Mouse (Mus musculus): ENCODE measurements around the gene Trim39. TPM values are rescaled to one million over a fixed set of nuclear protein-coding genes. Genes with fewer than 3 reads are reported as not detected.
"Not testable (repeated sequence)": the region's sequence is repeated elsewhere in the genome, so short reads cannot be mapped to it uniquely, and the experiment has no call there.

Trim39 gene
- polyA plus RNA-seq, 1 experiment from 2014 or later: 19.1 TPM

DNA sequence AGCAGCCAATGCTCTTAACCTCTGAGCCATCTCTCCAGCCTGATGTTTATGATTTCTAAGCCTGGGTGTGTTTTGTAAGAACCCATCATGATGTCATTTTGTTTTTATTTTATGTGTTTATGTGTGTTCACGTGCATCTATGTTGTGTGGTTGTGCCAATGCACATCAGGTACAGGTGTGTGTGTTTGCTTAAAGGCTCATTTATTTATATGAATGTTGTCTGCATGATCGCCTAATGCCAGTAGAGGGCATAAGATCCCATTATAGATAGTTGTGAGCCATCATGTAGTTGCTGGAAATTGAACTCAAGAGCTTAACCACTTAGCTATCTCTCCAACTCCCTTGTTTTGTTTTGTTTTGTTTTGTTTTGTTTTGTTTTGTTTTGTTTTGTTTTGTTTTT, 26.3 kb downstream of the Trim39 start:
- no peak overlapping the region for H3K4me2 ChIP-seq (replicated peaks)
- H3K27me3 ChIP-seq: peaks cover 17% of the 10 kb centered on the region
- H3K9ac ChIP-seq: no peak overlapping the region
- H3K36me3 ChIP-seq: no peaks in the 10 kb centered on the region
- H3K4me1 ChIP-seq: peaks cover 8% of the 10 kb centered on the region
- H3K27ac ChIP-seq (replicated peaks): no peak overlapping the region
- WGBS: 77% methylated on average over 2 of the region's 2 CpGs
- ATAC-seq (ENCODE audit: insufficient number of reproducible peaks, low FRiP score, low TSS enrichment, low read depth): no peak
- H3K9me3 ChIP-seq (replicated peaks): no peaks in the 10 kb centered on the region
- H3K4me3 ChIP-seq (replicated peaks): no peak overlapping the region

DNA sequence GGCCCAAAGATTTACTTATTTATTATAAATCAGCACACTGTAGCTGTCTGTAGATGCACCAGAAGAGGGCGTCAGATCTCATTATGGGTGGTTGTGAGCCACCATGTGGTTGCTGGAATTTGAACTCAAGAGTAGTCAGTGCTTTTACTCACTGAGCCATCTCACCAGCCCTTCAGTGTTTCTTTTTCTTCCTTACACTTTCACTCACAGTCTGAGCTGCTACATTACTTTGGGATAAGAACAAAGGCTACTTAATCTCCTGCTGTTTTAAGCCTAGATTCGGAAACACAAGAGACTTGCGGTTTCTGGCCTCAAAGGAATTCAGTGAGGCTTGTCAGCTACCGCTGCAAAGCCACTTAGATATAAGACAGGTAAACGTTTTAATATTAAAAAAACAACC, 28.0 kb downstream of the Trim39 start:
- H3K4me1 ChIP-seq: peaks cover 10% of the 10 kb centered on the region
- no peak overlapping the region for H3K9ac ChIP-seq
- no peak for ATAC-seq (ENCODE audit: insufficient number of reproducible peaks, low FRiP score, low TSS enrichment, low read depth)
- H3K4me3 ChIP-seq (replicated peaks): no peak overlapping the region
- no peak overlapping the region for H3K4me2 ChIP-seq (replicated peaks)
- H3K27me3 ChIP-seq: peaks cover 8% of the 10 kb centered on the region
- no peak overlapping the region for H3K27ac ChIP-seq (replicated peaks)
- no peaks in the 10 kb centered on the region for H3K36me3 ChIP-seq
- H3K9me3 ChIP-seq (replicated peaks): no peaks in the 10 kb centered on the region
- WGBS: 24% methylated on average over 5 of the region's 5 CpGs

DNA sequence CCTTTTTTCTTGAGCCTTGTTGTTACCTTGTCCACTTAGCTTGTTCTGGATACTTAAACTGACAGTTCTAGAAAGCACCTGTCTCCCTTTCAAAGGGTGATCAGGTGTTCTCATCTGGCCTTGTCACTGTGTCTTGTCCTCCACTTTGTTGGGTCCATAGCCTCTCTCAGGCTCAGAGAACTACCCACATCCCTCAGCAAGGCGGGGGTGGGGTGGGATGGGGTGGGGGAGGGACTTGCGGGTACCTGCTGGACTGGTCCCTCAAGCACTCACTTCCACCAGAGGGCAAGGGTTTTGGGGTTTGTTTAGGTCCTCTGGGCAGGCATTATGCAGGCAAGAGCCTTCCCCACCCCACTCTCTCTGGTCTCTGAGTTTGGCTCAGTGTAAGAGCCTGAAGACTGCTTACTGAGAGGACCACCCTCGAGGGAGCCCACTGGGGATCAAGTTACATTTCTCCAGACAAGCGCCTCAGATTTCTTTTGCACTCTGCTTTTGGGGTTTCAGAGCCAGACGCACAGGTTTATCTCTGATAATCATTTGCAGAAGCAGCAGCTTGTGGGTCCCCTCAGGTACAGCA, 31.3 kb downstream of the Trim39 start:
- ATAC-seq (ENCODE audit: insufficient number of reproducible peaks, low FRiP score, low TSS enrichment, low read depth): no peak
- Histone ChIP-seq H3K27ac (replicated peaks) (no peak overlapping the region), H3K4me2 (replicated peaks) (0 out of 2 replicates have a peak overlapping the region, but pooled peaks have one; percentile 12), H3K36me3 (no peaks in the 10 kb centered on the region), H3K27me3 (peaks cover 22% of the 10 kb centered on the region), H3K4me3 (replicated peaks) (no peak overlapping the region), H3K9me3 (replicated peaks) (no peaks in the 10 kb centered on the region), H3K4me1 (peaks cover 14% of the 10 kb centered on the region), H3K9ac (no peak overlapping the region)
- WGBS: 5% methylated on average over 5 of the region's 5 CpGs

DNA sequence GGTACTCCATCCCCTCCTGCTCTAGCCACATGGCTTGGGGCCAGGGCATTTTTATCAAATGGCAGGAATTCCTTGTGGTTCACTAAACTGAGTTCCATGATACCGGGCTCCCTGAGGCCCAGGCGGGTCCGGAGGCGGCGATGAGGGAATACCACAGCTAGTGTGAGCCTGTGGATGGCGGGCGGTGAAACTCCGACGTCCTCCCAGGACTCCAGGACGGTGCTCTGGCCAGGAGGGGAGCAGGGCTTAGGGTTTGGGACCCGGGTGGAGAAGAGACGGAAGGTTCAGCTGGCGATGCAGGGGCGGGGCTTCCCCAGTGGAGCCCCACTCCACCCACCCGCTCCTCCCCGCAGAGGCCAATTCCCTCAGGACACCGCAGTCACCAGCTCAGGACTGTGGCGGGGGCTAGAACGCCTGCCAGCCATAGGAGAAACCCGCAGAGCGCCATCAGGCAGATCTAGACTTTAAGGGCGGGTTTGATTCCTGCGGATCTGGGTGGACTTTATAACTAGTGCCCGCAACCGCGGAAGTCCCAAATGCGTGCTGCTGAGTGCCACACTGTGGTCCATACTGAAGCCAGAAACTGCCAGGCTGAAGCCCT, 34.6 kb downstream of the Trim39 start:
- Histone ChIP-seq H3K4me3 (replicated peaks) (peak overlapping the region; percentile 37), H3K9me3 (replicated peaks) (no peaks in the 10 kb centered on the region), H3K4me1 (peaks cover 14% of the 10 kb centered on the region), H3K4me2 (replicated peaks) (peak overlapping the region; percentile 60), H3K27me3 (peaks cover 34% of the 10 kb centered on the region), H3K9ac (no peak overlapping the region), H3K36me3 (no peaks in the 10 kb centered on the region), H3K27ac (replicated peaks) (no peak overlapping the region)
- peak; percentile 69; the same call in 1 of the 2 replicates for ATAC-seq (ENCODE audit: insufficient number of reproducible peaks, low FRiP score, low TSS enrichment, low read depth)
- WGBS: 2% methylated on average over 27 of the region's 27 CpGs

DNA sequence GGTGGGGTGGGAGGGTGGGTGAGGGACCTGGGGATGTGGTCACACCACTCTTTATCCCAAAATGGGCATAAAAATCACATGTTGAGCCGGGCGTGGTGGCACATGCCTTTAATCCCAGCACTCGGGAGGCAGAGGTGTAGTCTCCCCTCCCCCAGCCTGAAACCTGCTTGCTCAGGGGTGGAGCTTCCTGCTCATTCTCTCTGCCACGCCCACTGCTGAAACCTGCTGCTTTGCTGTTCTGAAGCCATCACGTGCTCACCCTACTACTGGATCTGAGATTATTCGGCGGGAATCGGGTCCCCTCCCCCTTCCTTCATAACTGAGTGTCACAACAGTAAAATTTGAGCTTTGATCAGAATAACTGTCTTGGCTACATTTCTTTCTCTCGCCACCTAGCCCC, 36.7 kb downstream of the Trim39 start:
- not testable (repeated sequence) for H3K36me3 ChIP-seq; ATAC-seq (ENCODE audit: insufficient number of reproducible peaks, low FRiP score, low TSS enrichment, low read depth); H3K4me2 ChIP-seq (replicated peaks); H3K4me1 ChIP-seq; H3K4me3 ChIP-seq (replicated peaks); H3K27ac ChIP-seq (replicated peaks); H3K9ac ChIP-seq; H3K9me3 ChIP-seq (replicated peaks)
- 20% methylated on average over 9 of the region's 9 CpGs for WGBS
- peaks cover 38% of the 10 kb centered on the region for H3K27me3 ChIP-seq

DNA sequence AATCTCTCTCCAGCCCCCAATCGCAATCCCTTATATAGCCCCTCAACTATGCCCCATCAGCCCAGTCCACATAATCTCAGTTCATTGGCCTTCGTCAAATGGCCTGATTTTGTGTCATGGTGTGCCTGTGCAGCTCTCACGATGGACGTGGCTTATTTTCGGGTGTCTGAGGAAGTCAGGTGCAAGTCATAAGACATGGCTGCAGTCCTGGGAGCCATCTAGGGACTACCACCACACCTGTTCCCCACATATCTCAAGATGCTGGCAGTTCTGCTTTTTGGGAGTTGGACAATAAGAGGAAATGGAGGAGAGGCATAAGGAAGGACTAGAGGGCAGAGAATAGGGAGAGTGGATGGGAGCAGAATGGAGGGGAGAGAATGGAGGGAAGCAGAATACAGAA, 38.5 kb downstream of the Trim39 start:
- 67% methylated on average over 5 of the region's 5 CpGs for WGBS
- ATAC-seq (ENCODE audit: insufficient number of reproducible peaks, low FRiP score, low TSS enrichment, low read depth): no peak
- no peaks in the 10 kb centered on the region for H3K9me3 ChIP-seq (replicated peaks)
- H3K4me2 ChIP-seq (replicated peaks): no peak overlapping the region
- H3K27ac ChIP-seq (replicated peaks): no peak overlapping the region
- H3K4me1 ChIP-seq: peaks cover 7% of the 10 kb centered on the region
- H3K36me3 ChIP-seq: no peaks in the 10 kb centered on the region
- H3K9ac ChIP-seq: no peak overlapping the region
- H3K27me3 ChIP-seq: peaks cover 51% of the 10 kb centered on the region
- no peak overlapping the region for H3K4me3 ChIP-seq (replicated peaks)

DNA sequence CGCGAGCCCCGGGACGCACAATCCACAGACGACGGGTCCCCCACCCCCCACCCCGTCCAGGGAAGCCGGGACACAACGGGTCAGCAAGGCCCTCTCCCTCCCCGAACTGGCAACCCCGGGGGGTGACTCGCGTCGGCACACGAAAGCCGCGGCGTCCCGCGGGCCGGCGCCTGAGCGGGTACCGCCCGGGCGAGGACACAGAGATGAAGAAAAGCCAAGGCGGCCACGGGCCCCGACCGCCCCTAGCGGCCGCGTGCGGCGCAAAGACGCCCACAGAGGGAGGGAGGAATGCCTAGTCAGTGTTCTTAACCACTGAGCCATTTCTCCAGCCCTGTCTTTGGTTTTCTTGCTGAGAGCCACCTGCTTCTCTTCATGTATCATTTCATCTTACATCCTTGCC, 40.7 kb downstream of the Trim39 start:
- WGBS: 9% methylated on average over 35 of the region's 36 CpGs
- no peaks in the 10 kb centered on the region for H3K36me3 ChIP-seq
- ATAC-seq (ENCODE audit: insufficient number of reproducible peaks, low FRiP score, low TSS enrichment, low read depth): no peak

DNA sequence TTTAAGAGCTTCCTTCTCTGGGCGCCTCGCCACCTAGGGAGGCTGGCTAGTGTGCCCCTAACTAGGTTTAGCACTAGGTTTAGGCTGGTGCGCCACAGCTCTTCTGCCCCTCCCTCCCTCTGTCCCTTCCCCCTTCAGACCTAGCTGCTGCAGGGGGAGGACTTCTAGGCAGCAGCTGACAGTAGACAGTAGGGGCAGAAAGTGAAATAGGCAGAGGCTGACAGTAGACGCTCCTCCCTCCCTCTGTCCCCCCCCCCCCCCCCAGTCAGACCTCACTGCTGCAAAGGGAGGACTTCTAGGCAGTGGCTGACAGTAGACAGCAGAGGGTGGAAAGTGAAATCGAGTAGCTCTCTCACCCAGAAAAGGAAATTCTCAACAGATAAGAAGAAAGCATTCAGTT, 43.0 kb downstream of the Trim39 start:
- no peak overlapping the region for H3K27ac ChIP-seq (replicated peaks)
- H3K4me3 ChIP-seq (replicated peaks): no peak overlapping the region
- peaks cover 67% of the 10 kb centered on the region for H3K27me3 ChIP-seq
- ATAC-seq (ENCODE audit: insufficient number of reproducible peaks, low FRiP score, low TSS enrichment, low read depth): no peak
- H3K9me3 ChIP-seq (replicated peaks): no peaks in the 10 kb centered on the region
- 20% methylated on average over 5 of the region's 5 CpGs for WGBS
- H3K4me1 ChIP-seq: no peaks in the 10 kb centered on the region
- no peak overlapping the region for H3K4me2 ChIP-seq (replicated peaks)
- no peaks in the 10 kb centered on the region for H3K36me3 ChIP-seq
- no peak overlapping the region for H3K9ac ChIP-seq

More for the DNA sequence above, 40.7 kb downstream of the Trim39 start:
- H3K27ac ChIP-seq (replicated peaks): no peak overlapping the region
- H3K27me3 ChIP-seq: peaks cover 54% of the 10 kb centered on the region
- no peaks in the 10 kb centered on the region for H3K9me3 ChIP-seq (replicated peaks)
- H3K4me1 ChIP-seq: no peaks in the 10 kb centered on the region
- H3K9ac ChIP-seq: no peak overlapping the region
- no peak overlapping the region for H3K4me2 ChIP-seq (replicated peaks)
- H3K4me3 ChIP-seq (replicated peaks): no peak overlapping the region

DNA sequence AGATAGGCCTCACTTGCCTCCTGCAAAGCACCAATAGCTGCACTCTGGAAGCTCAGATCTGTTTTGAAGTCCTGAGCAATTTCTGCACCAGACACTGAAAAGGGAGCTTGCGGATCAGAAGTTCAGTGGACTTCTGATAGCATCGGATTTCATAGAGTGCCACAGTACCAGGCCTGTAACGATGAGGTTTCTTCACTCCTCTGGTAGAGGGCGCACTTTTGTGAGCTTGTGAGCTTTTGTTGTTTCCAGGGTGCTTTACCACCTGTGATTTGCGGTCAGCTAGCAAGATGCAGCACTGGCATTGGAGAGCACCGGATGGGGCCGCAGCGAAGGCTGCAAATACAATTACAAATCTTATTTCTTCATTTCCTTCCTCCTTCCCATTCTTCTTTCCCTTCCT, 45.1 kb downstream of the Trim39 start:
- Histone ChIP-seq H3K4me1 (no peaks in the 10 kb centered on the region), H3K27ac (replicated peaks) (no peak overlapping the region)
- 11% methylated on average over 8 of the region's 8 CpGs for WGBS

DNA sequence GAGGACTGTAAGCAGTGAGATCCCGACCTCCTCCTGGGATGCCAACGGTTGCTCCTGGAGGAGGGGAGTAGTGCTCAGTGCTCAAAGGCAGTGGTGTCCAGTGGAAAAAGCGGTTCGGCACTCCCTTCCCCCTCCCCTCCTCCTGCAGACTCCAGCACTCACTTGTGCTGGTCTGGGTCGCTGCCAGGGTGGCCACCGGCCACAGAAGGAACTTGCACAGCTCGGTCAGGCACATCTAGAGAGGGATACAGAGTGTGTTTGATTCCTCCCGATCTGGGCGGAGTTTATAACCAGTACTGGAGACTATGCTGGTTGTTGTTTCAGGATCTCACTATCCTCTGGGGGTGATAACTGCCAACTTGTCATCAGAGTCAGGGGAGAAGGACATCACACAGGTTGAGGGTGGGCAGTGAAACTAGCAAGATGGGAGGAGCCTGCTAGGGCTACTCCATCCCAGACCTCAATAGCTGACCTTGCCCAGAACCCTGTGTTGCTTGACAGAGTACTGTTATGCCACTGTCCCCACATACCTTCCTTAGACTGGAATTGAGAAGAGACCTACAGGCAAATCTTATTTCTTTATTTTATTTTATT, 46.7 kb downstream of the Trim39 start:
- Histone ChIP-seq H3K36me3 (no peaks in the 10 kb centered on the region), H3K4me3 (replicated peaks) (no peak overlapping the region), H3K27me3 (peaks cover 73% of the 10 kb centered on the region), H3K27ac (replicated peaks) (no peak overlapping the region), H3K9ac (no peak overlapping the region), H3K9me3 (replicated peaks) (no peaks in the 10 kb centered on the region), H3K4me1 (no peaks in the 10 kb centered on the region), H3K4me2 (replicated peaks) (no peak overlapping the region)
- no peak for ATAC-seq (ENCODE audit: insufficient number of reproducible peaks, low FRiP score, low TSS enrichment, low read depth)
- WGBS: 7% methylated on average over 9 of the region's 9 CpGs

More for the DNA sequence above, 45.1 kb downstream of the Trim39 start:
- Histone ChIP-seq H3K4me2 (replicated peaks) (no peak overlapping the region), H3K9ac (no peak overlapping the region), H3K4me3 (replicated peaks) (no peak overlapping the region), H3K27me3 (peaks cover 65% of the 10 kb centered on the region), H3K9me3 (replicated peaks) (no peaks in the 10 kb centered on the region), H3K36me3 (no peaks in the 10 kb centered on the region)
- ATAC-seq (ENCODE audit: insufficient number of reproducible peaks, low FRiP score, low TSS enrichment, low read depth): no peak

DNA sequence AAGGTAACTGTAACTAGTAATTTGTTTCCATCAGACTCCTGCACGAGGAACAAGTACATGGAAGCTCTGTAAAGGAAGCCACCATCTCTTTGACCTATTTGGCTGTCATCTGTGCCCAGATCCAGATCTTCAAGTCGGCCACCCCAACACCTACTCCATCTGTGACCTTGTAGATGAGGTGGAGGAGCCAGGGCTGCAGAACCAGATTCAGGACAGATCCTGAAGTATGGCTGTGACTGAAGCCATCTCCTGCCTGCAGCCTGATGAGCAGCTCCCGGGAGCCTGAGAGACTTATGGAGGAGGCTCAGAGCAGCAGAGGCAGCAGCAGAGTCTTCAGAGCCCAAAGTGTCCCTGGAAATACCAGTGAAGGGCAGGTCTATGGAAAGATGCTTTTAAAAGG, 47.6 kb downstream of the Trim39 start:
- Histone ChIP-seq H3K9me3 (replicated peaks) (no peaks in the 10 kb centered on the region), H3K4me3 (replicated peaks) (no peak overlapping the region), H3K4me2 (replicated peaks) (no peak overlapping the region), H3K36me3 (no peaks in the 10 kb centered on the region), H3K27ac (replicated peaks) (no peak overlapping the region), H3K4me1 (no peaks in the 10 kb centered on the region), H3K27me3 (peaks cover 67% of the 10 kb centered on the region), H3K9ac (no peak overlapping the region)
- 43% methylated on average over 3 of the region's 3 CpGs for WGBS
- ATAC-seq (ENCODE audit: insufficient number of reproducible peaks, low FRiP score, low TSS enrichment, low read depth): no peak

Data from embryonic facial prominence, embryonic 15.5 days (tissue).